Mouse (Mus musculus) brain, embryonic 18.5 days (tissue): Measurements from ENCODE around the gene Lgi1.

Experiments
- DNase-seq: peaks from one replicate; pipeline ENCODE4 v3.0.0-alpha.2; 2012; ENCODE audit warnings: low read depth, low spot score

Gene Lgi1

GRCm38 (mm10) chr19:38263829-38264504 lies 369 bp upstream of the Lgi1 start:
- DNase-seq: no peak

GRCm38 (mm10) chr19:38265767-38266166 lies 1.4 kb downstream of the Lgi1 start:
- DNase-seq: no peak

- no peak for DNase-seq
These were observed 3.1 kb downstream of the Lgi1 start for GRCm38 (mm10) chr19:38267469-38267868.

GRCm38 (mm10) chr19:38271071-38271470 lies 6.7 kb downstream of the Lgi1 start:
- DNase-seq: no peak

GRCm38 (mm10) chr19:38273820-38274219 lies 9.5 kb downstream of the Lgi1 start:
- DNase-seq: no peak

- DNase-seq: no peak
These were observed 10.5 kb downstream of the Lgi1 start for GRCm38 (mm10) chr19:38274747-38275421.

- DNase-seq: no peak
These were observed 11.9 kb downstream of the Lgi1 start for GRCm38 (mm10) chr19:38276226-38276625.

GRCm38 (mm10) chr19:38280242-38280641 lies 15.9 kb downstream of the Lgi1 start:
- DNase-seq: no peak

GRCm38 (mm10) chr19:38282407-38282806 lies 18.1 kb downstream of the Lgi1 start:
- no peak for DNase-seq

GRCm38 (mm10) chr19:38288556-38288955 lies 24.2 kb downstream of the Lgi1 start:
- DNase-seq: no peak

GRCm38 (mm10) chr19:38291432-38291831 lies 27.1 kb downstream of the Lgi1 start:
- no peak for DNase-seq

- DNase-seq: no peak
These were observed 33.8 kb downstream of the Lgi1 start for GRCm38 (mm10) chr19:38298018-38298626.

GRCm38 (mm10) chr19:38308116-38308515 lies 43.8 kb downstream of the Lgi1 start:
- no peak for DNase-seq

GRCm38 (mm10) chr19:38315099-38315498 lies 50.8 kb downstream of the Lgi1 start:
- DNase-seq: no peak

GRCm38 (mm10) chr19:38316602-38317313 lies 52.4 kb downstream of the Lgi1 start:
- DNase-seq: no peak

GRCm38 (mm10) chr19:38318308-38318707 lies 54.0 kb downstream of the Lgi1 start:
- no peak for DNase-seq

GRCm38 (mm10) chr19:38319168-38319567 lies 54.8 kb downstream of the Lgi1 start:
- no peak for DNase-seq

- DNase-seq: no peak
These were observed 56.4 kb downstream of the Lgi1 start for GRCm38 (mm10) chr19:38320651-38321188.

GRCm38 (mm10) chr19:38323726-38324125 lies 59.4 kb downstream of the Lgi1 start:
- DNase-seq: no peak

GRCm38 (mm10) chr19:38324147-38325028 lies 60.1 kb downstream of the Lgi1 start:
- DNase-seq: no peak

- DNase-seq: no peak
These were observed 60.7 kb downstream of the Lgi1 start for GRCm38 (mm10) chr19:38325029-38325398.
